Mouse (Mus musculus) urinary bladder, postnatal 10 days (tissue): ENCODE measurements around the gene Gimap4.

ENCODE experiments used
- DNase-seq: peaks from one replicate; pipeline ENCODE4 v3.0.0; 2022; ENCODE audit warnings: low spot score

Gimap4 gene

GRCm38 (mm10) chr6:48700251-48701075, 16.1 kb downstream of the Gimap4 start:
- DNase-seq: no peak

GRCm38 (mm10) chr6:48702146-48702545, 17.8 kb downstream of the Gimap4 start:
- DNase-seq: no peak

- DNase-seq: no peak
Observed at GRCm38 (mm10) chr6:48702601-48703000, 18.3 kb downstream of the Gimap4 start.

- DNase-seq: no peak
Observed at GRCm38 (mm10) chr6:48704146-48704545, 19.8 kb downstream of the Gimap4 start.

- DNase-seq: no peak
Observed at GRCm38 (mm10) chr6:48706130-48706529, 21.8 kb downstream of the Gimap4 start.

GRCm38 (mm10) chr6:48718455-48718854, 34.1 kb downstream of the Gimap4 start, which contains the start of the genes Gm28053 and Gimap7:
TSS of gene Gm28053 (plus strand) at chr6:48718607.
TSS of gene Gimap7 (plus strand) at chr6:48718621.
- DNase-seq: no peak

- no peak for DNase-seq
Observed at GRCm38 (mm10) chr6:48720326-48720725, 36.0 kb downstream of the Gimap4 start.

- no peak for DNase-seq
Observed at GRCm38 (mm10) chr6:48723468-48723867, 39.1 kb downstream of the Gimap4 start.

GRCm38 (mm10) chr6:48725476-48725875, 41.1 kb downstream of the Gimap4 start:
- no peak for DNase-seq

GRCm38 (mm10) chr6:48727761-48728160, 43.4 kb downstream of the Gimap4 start:
- DNase-seq: no peak

GRCm38 (mm10) chr6:48732864-48733304, 48.5 kb downstream of the Gimap4 start:
- DNase-seq: no peak

GRCm38 (mm10) chr6:48733660-48734059, 49.3 kb downstream of the Gimap4 start:
- DNase-seq: no peak

- DNase-seq: no peak
Observed at GRCm38 (mm10) chr6:48737053-48737452, 52.7 kb downstream of the Gimap4 start.

GRCm38 (mm10) chr6:48737688-48738087, 53.3 kb downstream of the Gimap4 start:
- DNase-seq: no peak

- no peak for DNase-seq
Observed at GRCm38 (mm10) chr6:48738961-48739779, 54.8 kb downstream of the Gimap4 start, which contains the start of gene Gimap1. TSS of gene Gimap1 (plus strand) at chr6:48739054.

GRCm38 (mm10) chr6:48739780-48740055, 55.4 kb downstream of the Gimap4 start:
- DNase-seq: no peak

GRCm38 (mm10) chr6:48740501-48741169, 56.3 kb downstream of the Gimap4 start:
- no peak for DNase-seq

- no peak for DNase-seq
Observed at GRCm38 (mm10) chr6:48741273-48741672, 56.9 kb downstream of the Gimap4 start.
